Mouse (Mus musculus): Measurements from ENCODE around the gene Vps37d.

The Vps37d gene

DNA sequence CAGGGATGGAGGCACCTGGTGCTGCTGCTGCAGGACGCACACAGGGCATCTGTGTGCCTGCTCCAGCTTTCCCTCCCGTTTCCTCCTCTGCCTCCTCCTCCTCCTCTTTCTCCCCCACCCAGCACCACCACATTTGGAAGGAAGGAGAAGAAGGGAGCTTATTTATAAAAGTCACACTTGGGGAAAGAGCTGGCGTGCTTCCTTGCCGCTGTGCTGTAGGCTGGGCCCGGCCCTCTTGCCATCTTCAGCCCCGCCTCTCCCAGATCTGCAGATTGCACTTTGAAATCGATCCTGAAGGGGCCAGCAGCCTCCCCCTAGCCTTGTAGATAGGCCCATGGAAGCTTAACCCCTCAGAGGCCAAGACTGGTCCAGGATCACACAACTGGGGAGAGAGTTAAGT is 52.2 kb downstream of the Vps37d start:
- no peak for DNase-seq (ENCODE audit: low spot score)

DNA sequence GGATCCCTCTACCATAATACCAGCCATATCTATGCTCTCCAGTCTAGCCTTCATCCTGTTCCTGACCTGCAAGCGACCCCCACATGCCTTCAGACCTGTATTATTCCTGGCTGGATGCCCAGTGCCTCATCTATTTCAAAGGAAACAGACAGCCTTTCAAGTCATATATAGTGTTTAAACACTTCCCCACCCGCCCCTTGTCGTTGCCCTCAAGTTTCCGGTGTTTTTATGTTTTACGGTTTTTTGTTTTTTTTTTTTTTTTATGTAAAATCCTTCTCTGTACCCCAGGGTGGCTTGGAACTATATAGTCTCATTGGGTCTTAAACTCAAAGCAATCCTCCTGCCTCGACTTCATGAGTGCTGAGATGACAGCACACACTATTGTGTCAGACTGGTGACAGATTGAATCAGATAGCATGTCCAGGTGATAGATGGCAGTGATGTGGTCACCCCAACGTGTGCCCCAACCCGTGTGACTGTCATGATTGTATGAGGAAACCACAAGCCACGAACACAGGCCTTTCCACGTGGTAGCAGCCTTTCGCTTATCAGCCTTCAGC is 53.3 kb downstream of the Vps37d start:
- no peak for DNase-seq (ENCODE audit: low spot score)

DNA sequence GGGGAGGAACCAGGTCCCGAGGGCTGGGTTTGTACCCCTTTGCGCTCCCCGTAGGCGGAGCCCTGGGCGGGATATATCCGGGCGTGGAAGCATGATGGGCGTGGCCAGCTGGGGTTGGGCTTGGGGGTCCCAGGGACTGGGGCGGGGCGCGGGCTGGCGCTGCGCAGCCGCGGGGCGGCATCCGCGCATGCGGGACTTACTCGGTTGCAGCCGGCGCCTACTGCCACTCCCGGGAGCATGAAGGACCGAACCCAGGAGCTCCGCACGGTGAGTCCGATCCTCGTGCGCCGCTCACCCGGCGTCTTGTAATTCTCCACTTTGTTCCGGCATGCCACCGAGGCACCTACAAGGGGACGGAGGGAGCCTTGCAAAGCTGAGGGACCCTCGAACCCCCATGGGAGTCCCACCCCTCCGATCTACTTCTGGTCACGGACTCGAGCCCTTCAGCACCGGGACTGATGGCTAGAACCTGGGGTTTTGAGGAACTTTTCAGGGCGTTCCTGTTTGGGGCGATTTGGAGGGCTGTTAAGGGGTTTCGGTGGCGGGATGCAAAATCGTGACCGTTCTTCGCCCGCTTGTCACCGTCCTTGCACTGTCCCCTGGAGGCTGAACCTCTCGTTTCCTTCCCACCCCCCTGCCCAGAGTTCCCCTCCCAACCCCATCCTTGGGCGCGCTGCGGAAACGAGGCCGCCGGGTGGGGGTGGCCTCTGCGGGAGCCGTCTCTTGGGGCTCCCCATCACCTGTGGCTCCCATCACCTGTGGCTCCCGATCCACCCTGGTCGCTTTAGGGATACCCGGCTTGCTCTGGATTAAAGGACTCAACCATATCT is 54.5 kb downstream of the Vps37d start, which contains the start of gene Stx1a:
Stx1a (plus strand) TSS at position 139 of the 830 bp plus-strand sequence.
- DNase-seq (ENCODE audit: low spot score): peak; percentile 80

Data from urinary bladder, postnatal 25 days (tissue).